In the genomic region with DNA sequence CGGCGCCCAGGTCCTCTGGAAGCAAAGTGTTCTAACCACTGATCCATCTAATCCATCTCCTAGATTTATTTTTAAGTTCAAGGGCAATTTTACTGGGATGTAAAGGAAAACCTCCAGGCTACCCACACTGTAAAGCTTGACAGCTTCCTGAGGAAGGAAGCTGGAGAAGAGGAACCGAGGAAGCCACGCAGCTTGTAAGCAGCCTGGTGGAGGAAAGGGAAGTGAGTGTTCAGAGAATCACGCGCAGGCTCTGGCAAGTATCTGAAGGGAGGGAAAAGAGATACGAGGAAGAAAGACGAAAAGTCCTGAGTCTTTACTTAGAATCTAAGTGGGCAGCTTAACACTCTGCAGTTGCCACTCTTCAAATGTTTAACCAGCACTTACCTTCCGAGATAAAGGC, we compare ENCODE assay signal across 22 mouse cellular contexts. TPM values are rescaled to one million over a fixed set of nuclear protein-coding genes. Genes with fewer than 3 reads are reported as not detected.
DNase-seq lines count a peak whose midpoint lies in the region; ATAC-seq lines count a peak whose summit lies in the region.
"Had no signal": no experiment of that assay in that cellular context is flagged by ENCODE, and none has a peak within 500 bp of the region (broad histone marks: within the 10 kb centered on the region; RNA-seq: fewer than 3 reads in every experiment).

No protein-coding gene starts in this region.

- peaks cover 59% of the 10 kb centered on the region for H3K36me3 ChIP-seq in kidney, embryonic 15.5 days
- peaks cover 44% of the 10 kb centered on the region for H3K36me3 ChIP-seq in kidney, embryonic 14.5 days (ENCODE audit: control insufficient read depth, insufficient read depth, low read length)
- peaks cover 41% of the 10 kb centered on the region for H3K36me3 ChIP-seq in macrophage (ENCODE audit: inconsistent target)
- peaks cover 52% of the 10 kb centered on the region for H3K36me3 ChIP-seq in forebrain, embryonic 14.5 days (ENCODE audit: control insufficient read depth, insufficient read depth, low read length)

- no peak for ATAC-seq in kidney, embryonic 15.5 days (replicated peaks; ENCODE audit: low FRiP score)
- ATAC-seq in kidney, embryonic 14.5 days (ENCODE audit: low FRiP score, low TSS enrichment) = no peak
- no peak for ATAC-seq in forebrain, embryonic 14.5 days
- ATAC-seq: activated CD4-positive, CD25-positive, alpha-beta regulatory T cell, adult 4 months; midbrain, embryonic 15.5 days; Patski had no signal

- WGBS in kidney, embryonic 15.5 days = 83% methylated on average over 9 of the region's 9 CpGs
- WGBS in kidney, embryonic 14.5 days = 84% methylated on average over 9 of the region's 9 CpGs
- WGBS in macrophage (ENCODE audit: missing documents) = 21% methylated on average over 9 of the region's 9 CpGs
- 89% methylated on average over 9 of the region's 9 CpGs for WGBS in forebrain, embryonic 14.5 days

- 0 out of 2 replicates have a peak overlapping the region, but pooled peaks have one; percentile 15 for H3K27ac ChIP-seq in kidney, embryonic 15.5 days
- no peak overlapping the region for H3K27ac ChIP-seq in kidney, embryonic 14.5 days (ENCODE audit: low read depth, low read length)
- H3K27ac ChIP-seq in macrophage = peak overlapping the region; percentile 94
- H3K27ac ChIP-seq in forebrain, embryonic 14.5 days (ENCODE audit: low read depth, low read length) = no peak overlapping the region
- H3K27ac ChIP-seq: forebrain, embryonic 12.5 days; heart, embryonic 15.5 days; midbrain, embryonic 15.5 days had no signal

- peak; percentile 23 to 42 for DNase-seq in lung, adult 18-20 months
- DNase-seq in lung, postnatal 25 days (ENCODE audit: low spot score) = no peak
- DNase-seq in adipocyte (ENCODE audit: low spot score) = peak; percentile 25
- DNase-seq in ovary, postnatal 14 days (ENCODE audit: low spot score) = no peak
- no peak for DNase-seq in forebrain, embryonic 14.5 days (ENCODE audit: low spot score)
- DNase-seq: adrenal gland, postnatal 36 days; B cell, adult 2 months; cerebellum, postnatal 14 days had no signal

- peaks cover 86% of the 10 kb centered on the region for H3K79me2 ChIP-seq in macrophage (ENCODE audit: inconsistent target)

- no peak overlapping the region for H3K9ac ChIP-seq in kidney, embryonic 15.5 days
- H3K9ac ChIP-seq in kidney, embryonic 14.5 days (ENCODE audit: low read depth, low read length) = no peak overlapping the region
- H3K9ac ChIP-seq in forebrain, embryonic 14.5 days (ENCODE audit: low read length) = no peak overlapping the region
- H3K9ac ChIP-seq: forebrain, embryonic 12.5 days; heart, embryonic 15.5 days; midbrain, embryonic 15.5 days had no signal

- H3K4me1 ChIP-seq in kidney, embryonic 15.5 days = peaks cover 22% of the 10 kb centered on the region
- H3K4me1 ChIP-seq in kidney, embryonic 14.5 days (ENCODE audit: control insufficient read depth, insufficient read depth, low read length) = no peaks in the 10 kb centered on the region; the same call in 1 of the 2 replicates
- H3K4me1 ChIP-seq in forebrain, embryonic 14.5 days (ENCODE audit: control insufficient read depth, insufficient read depth, low read length) = peaks cover 8% of the 10 kb centered on the region; the same call in 1 of the 2 replicates

- no peak overlapping the region for H3K4me3 ChIP-seq in kidney, embryonic 15.5 days (replicated peaks)
- H3K4me3 ChIP-seq in kidney, embryonic 14.5 days (ENCODE audit: low read length) = no peak overlapping the region
- no peak overlapping the region for H3K4me3 ChIP-seq in macrophage (ENCODE audit: inconsistent target)
- H3K4me3 ChIP-seq in forebrain, embryonic 14.5 days (ENCODE audit: low read depth, low read length) = no peak overlapping the region
- H3K4me3 ChIP-seq: forebrain, embryonic 12.5 days; heart, embryonic 15.5 days; midbrain, embryonic 15.5 days had no signal

- H3K9me3 ChIP-seq in kidney, embryonic 15.5 days (replicated peaks) = no peaks in the 10 kb centered on the region
- no peaks in the 10 kb centered on the region for H3K9me3 ChIP-seq in kidney, embryonic 14.5 days (ENCODE audit: control insufficient read depth, low read length)
- no peaks in the 10 kb centered on the region for H3K9me3 ChIP-seq in forebrain, embryonic 14.5 days (replicated peaks; ENCODE audit: control insufficient read depth, low read length)
- H3K9me3 ChIP-seq: forebrain, embryonic 12.5 days; heart, embryonic 15.5 days; midbrain, embryonic 15.5 days had no signal

- H3K4me2 ChIP-seq in kidney, embryonic 15.5 days = no peak overlapping the region
- no peak overlapping the region for H3K4me2 ChIP-seq in kidney, embryonic 14.5 days (replicated peaks; ENCODE audit: low read depth, low read length)
- no peak overlapping the region for H3K4me2 ChIP-seq in forebrain, embryonic 14.5 days (ENCODE audit: low read length)
- H3K4me2 ChIP-seq: forebrain, embryonic 12.5 days; heart, embryonic 15.5 days; liver, embryonic 11.5 days; midbrain, embryonic 15.5 days had no signal

- H3K27me3 ChIP-seq in kidney, embryonic 15.5 days = no peaks in the 10 kb centered on the region
- no peaks in the 10 kb centered on the region for H3K27me3 ChIP-seq in kidney, embryonic 14.5 days (ENCODE audit: control insufficient read depth, insufficient read depth, low read length)
- H3K27me3 ChIP-seq in forebrain, embryonic 14.5 days (replicated peaks; ENCODE audit: control insufficient read depth, insufficient read depth, low read length) = no peaks in the 10 kb centered on the region
- H3K27me3 ChIP-seq: forebrain, embryonic 12.5 days; heart, embryonic 15.5 days; midbrain, embryonic 15.5 days; Patski had no signal

RNA-seq across cellular contexts. Expression of a gene that starts 3.0 kb away (rescaled TPM):
- 9.3 and 9.9 TPM in 2 replicates for polyA plus RNA-seq in kidney, embryonic 15.5 days (2015; fragmentation: Nextera tagmentation; extraction: Ambion mirVana)
- 6.5 and 10.1 TPM in 2 replicates for polyA plus RNA-seq in kidney, embryonic 14.5 days (2014; fragmentation: Nextera tagmentation; extraction: Ambion mirVana)
- 100 to 1,000 TPM in 3 of 26 experiments, 10 to 100 TPM in 23; 37.2 to 137 (median 79.9) TPM for total RNA-seq in macrophage (2018; cell fraction: chromatin; rRNA removed)
- total RNA-seq in macrophage (2018; cell fraction: cytosol; rRNA removed) = 10 to 100 TPM; 20.5 to 64.6 (median 42.2) TPM
- total RNA-seq in macrophage (2018; cell fraction: nucleus; rRNA removed) = 100 to 1,000 TPM in 11 of 26 experiments, 10 to 100 TPM in 15; 34.4 to 166 (median 96.6) TPM
- 42.1 to 47.5 TPM (median 45.1 TPM) in 3 replicates for polyA plus RNA-seq in macrophage (2018)
- polyA plus RNA-seq in forebrain, embryonic 14.5 days (2014; fragmentation: Nextera tagmentation; extraction: Ambion mirVana) = 7.0 and 8.5 TPM in 2 replicates

RNA-seq across cellular contexts. Expression of a gene that starts 3.4 kb away (rescaled TPM):
- 20.8 and 24.8 TPM in 2 replicates for polyA plus RNA-seq in kidney, embryonic 15.5 days (2015; fragmentation: Nextera tagmentation; extraction: Ambion mirVana)
- 22.7 and 24.7 TPM in 2 replicates for polyA plus RNA-seq in kidney, embryonic 14.5 days (2014; fragmentation: Nextera tagmentation; extraction: Ambion mirVana)
- 10 to 100 TPM; 24.8 to 92.4 (median 60.3) TPM for total RNA-seq in macrophage (2018; cell fraction: chromatin; rRNA removed)
- 10 to 100 TPM in 24 of 26 experiments, 1 to 10 TPM in 2; 7.3 to 20.5 (median 15.7) TPM for total RNA-seq in macrophage (2018; cell fraction: cytosol; rRNA removed)
- total RNA-seq in macrophage (2018; cell fraction: nucleus; rRNA removed) = 10 to 100 TPM; 15.1 to 76.5 (median 42.7) TPM
- 11.8 to 14.9 TPM (median 13.2 TPM) in 3 replicates for polyA plus RNA-seq in macrophage (2018)
- 13.7 and 18.7 TPM in 2 replicates for polyA plus RNA-seq in forebrain, embryonic 14.5 days (2014; fragmentation: Nextera tagmentation; extraction: Ambion mirVana)

RNA-seq across cellular contexts. Expression of a gene that starts 28.3 kb away (rescaled TPM):
- polyA plus RNA-seq in kidney, embryonic 15.5 days (2015; fragmentation: Nextera tagmentation; extraction: Ambion mirVana) = 0.08 and 0.21 TPM in 2 replicates
- 0.31 TPM in 1 of 2 replicates, not detected in the other for polyA plus RNA-seq in kidney, embryonic 14.5 days (2014; fragmentation: Nextera tagmentation; extraction: Ambion mirVana)
- not detected for total RNA-seq in macrophage (2018; cell fraction: chromatin; rRNA removed)
- total RNA-seq in macrophage (2018; cell fraction: cytosol; rRNA removed) = not detected
- total RNA-seq in macrophage (2018; cell fraction: nucleus; rRNA removed) = not detected
- not detected in 3 replicates for polyA plus RNA-seq in macrophage (2018)
- polyA plus RNA-seq in forebrain, embryonic 14.5 days (2014; fragmentation: Nextera tagmentation; extraction: Ambion mirVana) = not detected in 2 replicates
- total RNA-seq: adrenal gland, postnatal 36 days; gastrocnemius, postnatal 4 days; left cerebral cortex, postnatal 36 days had no signal
- polyA plus RNA-seq: activated CD4-positive, CD25-positive, alpha-beta regulatory T cell, adult 4 months; forebrain, embryonic 12.5 days; heart, embryonic 15.5 days; hindbrain, embryonic 11.5 days; liver, embryonic 11.5 days; midbrain, embryonic 15.5 days; neural tube, embryonic 11.5 days; spleen, adult 2 months had no signal

Comparison
In these comparisons a context has a peak if more than half of its experiments do, and no peak if none do; other contexts are left out.
1. H3K27ac ChIP-seq: peak in kidney, embryonic 15.5 days (single experiment) and macrophage (single experiment); none in kidney, embryonic 14.5 days (single experiment) and forebrain, embryonic 14.5 days (single experiment).
2. DNase-seq: peak in lung, adult 18-20 months (2 of 2) and adipocyte (single experiment); none in lung, postnatal 25 days (single experiment), ovary, postnatal 14 days (single experiment) and forebrain, embryonic 14.5 days (single experiment).